Mouse (Mus musculus) midbrain, embryonic 12.5 days (tissue): Measurements from ENCODE around the gene Epor. TPM values are rescaled to one million over a fixed set of nuclear protein-coding genes. Genes with fewer than 3 reads are reported as not detected.

ENCODE experiments used
- ATAC-seq: fragments of 200-750 bp; cut with Nextera tagmentation; 2 replicates; pipeline ENCODE4 v1.8.0; 2017; ENCODE audit warnings: low read depth, moderate TSS enrichment, moderate library complexity; ENCODE audit not compliant: low FRiP score
- H3K27ac ChIP-seq: fragments of 300-500 bp; sonication (generic); replicated peaks from 2 replicates; pipeline ENCODE4 v1.5.1; 2016; ENCODE audit warnings: mild to moderate bottlenecking
- H3K27me3 ChIP-seq: fragments of 300-500 bp; sonication (generic); 2 replicates; pipeline ENCODE4 v1.6.1; 2016; ENCODE audit warnings: mild to moderate bottlenecking
- H3K36me3 ChIP-seq: fragments of 300-500 bp; sonication (generic); 2 replicates; pipeline ENCODE4 v1.6.1; 2016
- H3K4me1 ChIP-seq: fragments of 300-500 bp; sonication (generic); 2 replicates; pipeline ENCODE4 v1.6.1; 2016
- H3K4me2 ChIP-seq: fragments of 300-500 bp; sonication (generic); replicated peaks from 2 replicates; pipeline ENCODE4 v1.6.1; 2016; ENCODE audit warnings: mild to moderate bottlenecking, moderate library complexity
- H3K4me3 ChIP-seq: fragments of 300-500 bp; sonication (generic); 2 replicates; pipeline ENCODE4 v1.5.1; 2016; ENCODE audit warnings: mild to moderate bottlenecking
- H3K9ac ChIP-seq: fragments of 300-500 bp; sonication (generic); replicated peaks from 2 replicates; pipeline ENCODE4 v1.6.1; 2016; ENCODE audit warnings: mild to moderate bottlenecking, moderate library complexity
- H3K9me3 ChIP-seq: fragments of 300-500 bp; sonication (generic); 2 replicates; pipeline ENCODE4 v1.6.1; 2016; ENCODE audit warnings: mild to moderate bottlenecking
- WGBS: fragments of 180-500 bp; shearing (Covaris S2); methylation state at CpG from one replicate; pipeline ENCODE4 v1.1.7; 2016; 5-methylcytosine and 5-hydroxymethylcytosine counted together
- polyA plus RNA-seq: library from polyadenylated mRNA; unstranded; fragments of >200 nt; fragmentation: Nextera tagmentation; extraction: Ambion mirVana; gene quantifications from 2 replicates; pipeline ENCODE4 v1.2.1, GENCODE M21; 2016

Epor gene
- polyA plus RNA-seq, 1 experiment from 2014 or later = 3.0 TPM

DNA sequence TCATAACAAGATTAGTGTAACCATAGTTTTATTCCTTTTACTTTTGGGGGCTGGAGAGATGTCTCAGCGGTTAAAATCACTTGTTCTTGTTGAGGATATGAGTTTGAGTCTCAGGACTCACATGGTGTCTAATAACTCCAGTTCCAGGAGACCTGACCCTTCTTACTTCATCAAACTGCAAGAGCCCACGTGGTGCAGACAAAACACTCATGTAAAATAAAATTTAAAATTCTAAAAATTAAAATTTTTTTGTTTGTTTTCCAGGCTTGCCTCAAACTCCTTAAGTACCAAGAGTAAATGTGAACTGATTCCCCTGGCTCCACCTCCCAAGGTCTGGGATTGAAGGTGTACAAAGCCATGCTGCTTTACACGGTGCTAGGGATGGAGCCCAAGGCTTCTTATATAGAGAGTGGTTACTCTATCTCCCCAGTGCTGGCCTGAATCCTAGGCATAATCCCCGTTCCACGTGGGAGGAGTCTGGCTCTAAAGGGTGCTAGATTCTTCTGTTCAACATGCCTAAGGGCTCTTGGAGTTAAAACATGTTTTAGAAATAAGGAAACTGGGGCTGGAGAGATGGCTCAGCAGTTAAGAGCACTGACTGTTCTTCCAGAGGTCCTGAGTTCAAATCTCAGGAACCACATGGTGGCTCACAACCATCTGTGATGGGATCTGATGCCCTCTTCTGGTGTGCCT lies 44.5 kb downstream of the Epor start:
- no peaks in the 10 kb centered on the region for H3K9me3 ChIP-seq
- H3K4me1 ChIP-seq = 0 out of 2 replicates have a peak, but pooled peaks cover 6% of the 10 kb centered on the region
- H3K36me3 ChIP-seq = no peaks in the 10 kb centered on the region
- no peak for ATAC-seq
- H3K27me3 ChIP-seq = peaks cover 28% of the 10 kb centered on the region
- H3K4me2 ChIP-seq = peak overlapping the region; percentile 93; the same call in 1 of the 2 replicates
- no peak overlapping the region; the same call in 1 of the 2 replicates for H3K4me3 ChIP-seq
- H3K9ac ChIP-seq = no peak overlapping the region
- no peak overlapping the region for H3K27ac ChIP-seq
- 21% methylated on average over 5 of the region's 5 CpGs for WGBS

- Histone ChIP-seq H3K27me3 (peaks cover 28% of the 10 kb centered on the region), H3K9me3 (no peaks in the 10 kb centered on the region), H3K36me3 (no peaks in the 10 kb centered on the region), H3K27ac (peak within 1 kb of the TSS; percentile 12; the same call in 1 of the 2 replicates), H3K4me3 (peak within 1 kb of the TSS; percentile 63), H3K4me1 (0 out of 2 replicates have a peak, but pooled peaks cover 6% of the 10 kb centered on the region), H3K9ac (peak within 1 kb of the TSS; percentile 64), H3K4me2 (peak within 1 kb of the TSS; percentile 93)
- ATAC-seq = peak; percentile 94
- under 1% methylated on average over 36 of the region's 36 CpGs for WGBS
Observed at GRCm38 (mm10) chr9:21918035-21918592, 45.2 kb downstream of the Epor start, which contains the start of gene Rab3d. Gene Rab3d, minus strand, starts transcription at chr9:21918192.

DNA sequence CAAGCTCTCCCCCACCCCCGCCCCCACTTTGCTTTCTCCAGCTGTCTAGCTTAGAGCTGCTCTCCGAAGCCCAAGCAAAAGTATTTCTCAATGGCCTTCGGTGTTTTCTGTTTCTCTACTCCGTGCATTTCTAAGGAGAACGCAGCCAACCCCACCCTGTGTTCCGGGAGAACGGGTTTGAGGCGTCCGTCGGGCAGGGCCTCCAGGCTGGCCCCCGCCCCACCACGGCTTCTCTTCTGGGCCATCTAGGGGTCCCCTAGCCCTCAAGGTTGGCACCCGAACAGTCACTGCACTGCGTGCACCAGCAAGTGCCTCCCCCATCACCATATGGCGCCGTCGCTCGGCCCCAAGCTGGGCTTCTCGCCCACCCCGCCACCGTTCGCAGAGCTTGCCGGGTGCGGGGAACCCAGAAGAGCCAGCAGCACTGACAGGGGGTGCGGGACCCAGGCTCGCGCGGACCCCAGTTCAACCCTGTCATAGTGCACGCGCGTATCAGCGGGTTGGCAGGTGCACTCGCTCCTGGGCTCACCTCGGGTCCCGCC lies 45.7 kb downstream of the Epor start:
- peak overlapping the region; percentile 63 for H3K4me3 ChIP-seq
- WGBS = 2% methylated on average over 34 of the region's 35 CpGs

DNA sequence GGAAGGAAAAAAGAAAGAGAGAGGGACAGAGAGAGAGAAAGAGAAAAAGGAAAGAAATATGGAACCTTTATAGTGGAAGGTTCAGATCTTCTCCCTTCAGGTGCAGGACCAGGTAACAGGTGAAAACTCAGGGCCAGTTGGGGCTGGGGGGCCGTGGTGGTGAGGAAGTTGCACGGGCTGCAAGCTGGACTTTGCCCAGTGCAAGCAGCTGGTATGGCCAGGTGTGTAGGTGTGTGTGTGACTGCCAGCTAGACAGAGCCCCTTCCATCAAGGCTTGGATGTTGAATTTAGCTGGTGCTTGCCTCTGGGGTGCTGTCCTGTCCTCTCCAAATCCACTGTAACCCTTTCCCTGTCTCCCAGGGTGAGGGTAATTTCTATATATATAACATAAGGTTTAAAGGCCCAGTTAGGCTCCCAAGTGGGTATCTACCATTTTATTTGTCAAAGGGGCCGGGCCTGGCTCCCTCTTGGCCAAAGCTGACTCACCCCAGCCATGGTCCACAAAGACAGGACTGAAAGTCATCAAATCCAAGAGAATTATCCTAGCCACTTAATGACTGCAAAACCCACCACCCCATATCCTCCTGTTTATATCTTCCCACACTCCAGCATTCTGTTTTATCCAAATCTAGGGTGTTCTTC lies 46.3 kb downstream of the Epor start:
- Histone ChIP-seq H3K27me3 (peaks cover 28% of the 10 kb centered on the region), H3K36me3 (no peaks in the 10 kb centered on the region), H3K9ac (peak overlapping the region; percentile 64), H3K9me3 (no peaks in the 10 kb centered on the region), H3K27ac (no peak overlapping the region), H3K4me1 (0 out of 2 replicates have a peak, but pooled peaks cover 6% of the 10 kb centered on the region), H3K4me2 (peak overlapping the region; percentile 93), H3K4me3 (peak overlapping the region; percentile 63)
- 53% methylated on average over 3 of the region's 3 CpGs for WGBS
- ATAC-seq = no peak

More for the DNA sequence above, 45.7 kb downstream of the Epor start:
- Histone ChIP-seq H3K9ac (peak overlapping the region; percentile 64), H3K27ac (peak overlapping the region; percentile 12; the same call in 1 of the 2 replicates), H3K4me2 (peak overlapping the region; percentile 93), H3K36me3 (no peaks in the 10 kb centered on the region), H3K27me3 (peaks cover 28% of the 10 kb centered on the region), H3K9me3 (no peaks in the 10 kb centered on the region), H3K4me1 (0 out of 2 replicates have a peak, but pooled peaks cover 6% of the 10 kb centered on the region)
- no peak; the same call in none of the 2 replicates for ATAC-seq

DNA sequence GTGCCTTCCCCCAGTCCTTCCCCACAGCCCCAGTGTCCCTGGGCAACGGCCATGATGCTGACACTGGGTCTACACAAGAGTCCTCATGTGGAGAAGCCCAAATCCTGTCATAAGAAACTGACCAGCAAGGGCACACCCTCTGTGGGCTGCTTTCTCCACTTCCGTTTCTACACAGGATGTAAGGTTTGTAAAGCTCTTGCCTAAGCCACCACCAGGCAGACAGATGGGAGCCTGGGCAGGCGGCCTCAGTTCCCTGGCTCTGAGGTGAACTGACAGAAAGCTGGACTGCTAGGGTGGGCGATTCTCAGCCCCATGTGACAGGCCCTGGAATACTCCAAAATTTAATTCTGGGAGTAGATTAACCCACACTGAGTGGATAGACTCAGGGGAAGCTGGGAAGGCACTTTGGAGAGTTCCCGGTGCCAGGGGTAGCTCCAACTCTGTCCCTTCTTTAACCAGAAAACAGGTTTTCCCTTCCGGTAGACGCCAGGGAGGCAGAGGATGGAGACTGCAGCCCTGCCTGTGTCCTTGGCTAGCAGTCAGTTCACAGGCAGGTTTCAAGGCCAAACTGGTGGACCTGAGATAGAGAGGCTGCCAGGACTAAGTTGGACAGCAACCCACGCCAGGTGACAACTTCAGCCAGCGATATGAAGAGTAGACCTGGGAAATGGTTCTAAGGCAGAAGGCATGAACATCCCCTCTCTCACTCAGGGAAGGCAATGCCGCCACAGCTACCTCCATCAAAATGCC lies 53.7 kb downstream of the Epor start:
- Histone ChIP-seq H3K9me3 (no peaks in the 10 kb centered on the region), H3K27ac (no peak overlapping the region), H3K36me3 (no peaks in the 10 kb centered on the region), H3K27me3 (peaks cover 4% of the 10 kb centered on the region; the same call in 1 of the 2 replicates), H3K4me3 (no peak overlapping the region), H3K4me2 (no peak overlapping the region), H3K9ac (no peak overlapping the region), H3K4me1 (no peaks in the 10 kb centered on the region)
- WGBS = 77% methylated on average over 10 of the region's 10 CpGs
- no peak for ATAC-seq

Other genes starting within 250 kb of the Epor start
- 39.5 and 43.5 TPM in 2 replicates for gene Ldlr, start 240.0 kb downstream of the Epor start, polyA plus RNA-seq
- 74.2 and 87.2 TPM in 2 replicates for gene Spc24, start 203.2 kb downstream of the Epor start, polyA plus RNA-seq
- gene Kank2, start 164.8 kb downstream of the Epor start, polyA plus RNA-seq = 7.7 and 9.9 TPM in 2 replicates
- 0.28 and 0.64 TPM in 2 replicates for gene Angptl8, start 128.0 kb downstream of the Epor start, polyA plus RNA-seq
- gene Dock6, start 110.9 kb downstream of the Epor start, polyA plus RNA-seq = 20.0 and 24.5 TPM in 2 replicates
- 13.2 and 13.4 TPM in 2 replicates for gene Rab3d, start 45.3 kb downstream of the Epor start, polyA plus RNA-seq
- gene Ccdc159, start 36.0 kb downstream of the Epor start, polyA plus RNA-seq = 6.1 and 6.9 TPM in 2 replicates
- gene Tmem205, start 36.0 kb downstream of the Epor start, polyA plus RNA-seq = 32.7 and 36.9 TPM in 2 replicates
- 45.6 and 47.0 TPM in 2 replicates for gene Plppr2, start 26.5 kb downstream of the Epor start, polyA plus RNA-seq
- gene Swsap1, start 7.8 kb downstream of the Epor start, polyA plus RNA-seq = 7.8 and 8.1 TPM in 2 replicates
- gene Rgl3, start 25.9 kb upstream of the Epor start, polyA plus RNA-seq = 2.7 TPM in 2 replicates
- gene Ccdc151, start 39.1 kb upstream of the Epor start, polyA plus RNA-seq = 3.8 and 4.9 TPM in 2 replicates
- 99.2 and 100.0 TPM in 2 replicates for gene Prkcsh, start 39.3 kb upstream of the Epor start, polyA plus RNA-seq
- gene Elavl3, start 88.5 kb upstream of the Epor start, polyA plus RNA-seq = 60.4 and 61.9 TPM in 2 replicates
- not detected in 2 replicates for gene Gm49318, start 107.8 kb upstream of the Epor start, polyA plus RNA-seq
- gene Zfp653, start 107.9 kb upstream of the Epor start, polyA plus RNA-seq = 19.0 and 21.2 TPM in 2 replicates
- gene Ecsit, start 121.9 kb upstream of the Epor start, polyA plus RNA-seq = 35.6 and 40.7 TPM in 2 replicates
- gene Cnn1, start 135.7 kb upstream of the Epor start, polyA plus RNA-seq = 6.7 TPM in 2 replicates
- 178 and 187 TPM in 2 replicates for gene Elof1, start 153.7 kb upstream of the Epor start, polyA plus RNA-seq
- gene Acp5, start 172.2 kb upstream of the Epor start, polyA plus RNA-seq = 5.7 and 9.4 TPM in 2 replicates
- gene Pigyl, start 193.3 kb upstream of the Epor start, polyA plus RNA-seq = 62.0 and 66.8 TPM in 2 replicates
- gene Zfp872, start 224.6 kb upstream of the Epor start, polyA plus RNA-seq = 0.12 and 0.24 TPM in 2 replicates